Mouse (Mus musculus): ENCODE results near the gene Get4.

DNA sequence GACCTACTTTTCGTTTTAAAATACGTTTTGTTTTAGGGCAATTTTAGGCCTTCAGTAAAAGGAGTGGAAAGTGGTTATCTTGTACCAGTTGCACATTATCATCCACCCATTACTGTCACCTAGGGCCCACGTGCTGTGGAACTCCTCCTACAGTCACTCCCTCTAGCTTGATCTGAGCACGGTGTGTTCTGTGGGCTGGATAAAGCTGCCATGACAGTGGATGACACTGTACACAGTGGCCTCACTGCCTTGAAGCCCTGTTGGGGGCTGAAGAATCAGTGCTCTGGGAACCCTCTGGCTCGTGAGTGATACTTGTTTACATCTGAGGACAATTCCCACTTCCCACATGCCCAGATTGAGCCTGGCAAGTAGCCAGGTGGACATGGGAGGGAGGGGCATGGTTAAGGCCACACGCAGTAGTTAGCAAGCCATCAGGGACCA, 1.2 kb downstream of the Get4 start:
- TF ChIP-seq CTCF (conservative IDR thresholded peaks at IDR 0.05 in 1 of 2, IDR thresholded peaks at IDR 0.05 in 1 of 2; ENCODE audit: low read depth in 2 of 2, low read length in 2 of 2) = no peak
- no peak for TF ChIP-seq EP300 (IDR thresholded peaks at IDR 0.05; ENCODE audit: low read length)
- no peak for TF ChIP-seq POLR2A (IDR thresholded peaks at IDR 0.05; ENCODE audit: low read depth, low read length)
- TF ChIP-seq RAD21 (IDR thresholded peaks at IDR 0.05; ENCODE audit: low read depth, low read length) = no peak
- no peak for TF ChIP-seq POLR2AphosphoS2 (IDR thresholded peaks at IDR 0.05; ENCODE audit: low read depth, low read length)
